Mouse (Mus musculus): ENCODE data around the gene Ugt1a1.
"Not testable (repeated sequence)": the region's sequence is repeated elsewhere in the genome, so short reads cannot be mapped to it uniquely, and the experiment has no call there.

The Ugt1a1 gene

DNA sequence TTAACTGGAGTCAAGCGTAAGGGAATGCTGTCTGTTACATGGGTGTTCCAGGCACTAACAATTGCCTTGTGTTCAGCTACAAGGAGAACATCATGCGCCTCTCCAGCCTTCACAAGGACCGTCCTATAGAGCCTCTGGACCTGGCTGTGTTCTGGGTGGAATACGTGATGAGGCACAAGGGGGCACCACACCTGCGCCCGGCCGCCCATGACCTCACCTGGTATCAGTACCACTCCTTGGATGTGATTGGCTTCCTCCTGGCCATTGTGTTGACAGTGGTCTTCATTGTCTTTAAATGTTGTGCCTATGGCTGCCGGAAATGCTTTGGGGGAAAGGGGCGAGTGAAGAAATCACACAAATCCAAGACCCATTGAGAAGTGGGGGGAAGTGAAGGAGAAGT lies 6.3 kb downstream of the Ugt1a1 start:
- peak in 1 of 2 experiments; percentile 32 for DNase-seq (ENCODE audit: low spot score in 2 of 2)

- no peak for DNase-seq (ENCODE audit: low spot score in 2 of 2)
These were observed 6.8 kb downstream of the Ugt1a1 start for GRCm38 (mm10) chr1:88218591-88218990.

DNA sequence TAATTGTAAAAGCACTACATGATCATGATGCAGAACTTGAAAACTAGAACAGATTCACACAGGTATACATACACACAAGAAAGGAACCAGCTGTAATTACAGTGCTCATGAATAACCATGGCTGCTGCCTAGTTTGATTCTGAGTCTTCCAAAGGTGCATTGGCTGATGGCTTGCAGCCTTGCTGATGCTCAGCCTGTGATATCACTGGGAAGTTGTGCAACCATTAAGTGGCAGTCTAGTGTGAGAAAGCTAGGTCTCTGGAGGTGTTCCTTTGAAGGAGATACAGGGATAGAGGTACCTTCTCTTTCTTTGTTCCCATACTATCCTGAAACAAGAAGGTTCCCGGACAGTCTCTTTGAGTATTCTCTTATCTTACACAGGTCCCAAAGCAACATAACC lies 7.3 kb downstream of the Ugt1a1 start:
- no peak for DNase-seq (ENCODE audit: low spot score in 2 of 2)

DNA sequence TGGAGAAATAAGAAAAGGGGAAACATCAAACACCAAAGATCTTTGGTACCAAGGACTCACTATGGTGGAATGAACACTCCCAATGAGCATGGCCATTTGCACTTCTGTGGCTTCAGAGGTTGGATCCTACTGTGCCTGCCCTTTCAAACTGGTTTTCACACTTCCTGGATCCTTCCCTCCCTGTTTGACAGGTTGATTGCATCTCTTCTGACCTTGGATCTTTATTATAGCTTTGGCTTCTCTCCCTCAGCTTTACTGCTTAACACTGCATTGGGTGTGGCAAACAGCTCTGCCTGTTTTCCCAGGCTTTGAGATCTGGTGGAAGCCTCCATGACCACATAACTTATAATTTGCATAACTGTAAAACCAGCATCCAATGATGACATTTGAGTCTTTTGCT lies 8.6 kb downstream of the Ugt1a1 start:
- DNase-seq (ENCODE audit: low spot score in 2 of 2), result peak in 1 of 2 experiments; percentile 14

GRCm38 (mm10) chr1:88222216-88222615 lies 10.5 kb downstream of the Ugt1a1 start:
- no peak for DNase-seq (ENCODE audit: low spot score in 2 of 2)

DNA sequence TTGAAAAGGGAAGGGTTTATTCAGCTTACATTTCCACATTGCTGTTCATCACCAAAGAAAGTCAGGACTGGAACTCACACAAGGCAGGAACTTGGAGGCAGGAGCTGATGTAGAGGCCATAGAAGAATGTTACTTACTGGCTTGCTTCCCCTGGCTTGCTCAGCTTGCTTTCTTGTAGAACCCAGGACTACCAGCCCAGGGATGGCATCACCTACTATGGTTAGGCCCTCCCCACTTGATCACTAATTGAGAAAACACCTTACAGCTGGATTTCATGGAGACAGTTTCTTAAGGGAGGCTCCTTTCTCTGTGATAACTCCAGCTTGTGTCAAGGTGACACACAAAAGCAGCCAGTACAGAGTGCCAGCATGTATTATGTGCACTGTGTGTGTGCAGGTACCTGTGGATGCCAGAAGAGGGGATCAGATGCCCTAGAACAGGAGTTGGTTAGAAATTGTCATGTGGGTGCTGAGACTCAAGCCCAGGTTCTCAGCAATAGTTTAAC lies 11.3 kb downstream of the Ugt1a1 start:
- DNase-seq (ENCODE audit: low spot score in 2 of 2), result not testable (repeated sequence)

- DNase-seq (ENCODE audit: low spot score in 2 of 2), result no peak
These were observed 11.8 kb downstream of the Ugt1a1 start for GRCm38 (mm10) chr1:88223591-88223990.

GRCm38 (mm10) chr1:88224029-88224776 lies 12.4 kb downstream of the Ugt1a1 start:
- DNase-seq (ENCODE audit: low spot score in 2 of 2), result no peak

GRCm38 (mm10) chr1:88225301-88225700 lies 13.5 kb downstream of the Ugt1a1 start:
- DNase-seq (ENCODE audit: low spot score in 2 of 2), result not testable (repeated sequence)

GRCm38 (mm10) chr1:88225741-88226140 lies 14.0 kb downstream of the Ugt1a1 start:
- DNase-seq (ENCODE audit: low spot score in 2 of 2), result no peak

- no peak for DNase-seq (ENCODE audit: low spot score in 2 of 2)
These were observed 15.1 kb downstream of the Ugt1a1 start, which contains the start of gene Mroh2a for GRCm38 (mm10) chr1:88226670-88227379. Mroh2a (plus strand) TSS chr1:88226986.

DNA sequence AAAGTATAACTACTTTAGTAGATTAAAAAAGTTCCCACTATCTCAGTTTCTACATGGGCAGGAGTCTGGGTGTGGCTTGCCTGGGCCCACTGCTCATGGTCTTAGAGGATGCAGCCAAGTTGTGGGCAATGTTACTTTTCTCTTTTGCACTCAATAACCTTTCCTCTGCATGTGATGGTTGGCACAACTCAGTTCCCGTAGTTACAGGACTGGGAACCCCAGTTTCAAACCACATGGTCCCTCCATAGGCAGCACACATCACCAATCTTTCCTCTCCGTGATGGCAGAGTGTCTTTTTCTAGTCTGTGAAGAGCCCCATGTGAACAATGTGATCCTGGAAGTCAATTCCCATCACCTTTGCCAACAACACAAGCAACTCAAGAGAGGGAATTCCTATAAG lies 15.7 kb downstream of the Ugt1a1 start:
- no peak for DNase-seq (ENCODE audit: low spot score in 2 of 2)

GRCm38 (mm10) chr1:88228121-88228520 lies 16.4 kb downstream of the Ugt1a1 start:
- peak in 1 of 2 experiments; percentile 31 for DNase-seq (ENCODE audit: low spot score in 2 of 2)

DNA sequence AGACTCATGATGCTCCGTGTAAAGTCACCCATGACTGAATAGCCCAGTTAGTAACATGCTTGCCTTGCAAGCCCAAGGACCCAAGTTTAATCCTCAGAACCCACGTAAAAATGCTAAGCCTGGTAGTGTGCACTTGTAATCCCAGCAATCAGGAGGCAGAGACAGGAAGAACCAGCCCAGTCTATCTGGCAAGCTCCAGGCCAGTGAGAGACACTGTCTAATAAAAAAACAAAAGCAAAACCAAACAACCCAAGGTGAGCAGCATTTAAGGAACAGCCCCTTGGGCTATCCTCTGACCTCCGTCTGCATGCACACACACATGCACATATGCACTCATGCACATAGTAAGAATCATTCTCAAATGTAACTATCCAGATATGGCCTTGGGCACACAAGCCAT lies 17.8 kb downstream of the Ugt1a1 start:
- peak in 1 of 2 experiments; percentile 17 for DNase-seq (ENCODE audit: low spot score in 2 of 2)

- peak in 1 of 2 experiments; percentile 22 for DNase-seq (ENCODE audit: low spot score in 2 of 2)
These were observed 18.2 kb downstream of the Ugt1a1 start for GRCm38 (mm10) chr1:88229986-88230385.

DNA sequence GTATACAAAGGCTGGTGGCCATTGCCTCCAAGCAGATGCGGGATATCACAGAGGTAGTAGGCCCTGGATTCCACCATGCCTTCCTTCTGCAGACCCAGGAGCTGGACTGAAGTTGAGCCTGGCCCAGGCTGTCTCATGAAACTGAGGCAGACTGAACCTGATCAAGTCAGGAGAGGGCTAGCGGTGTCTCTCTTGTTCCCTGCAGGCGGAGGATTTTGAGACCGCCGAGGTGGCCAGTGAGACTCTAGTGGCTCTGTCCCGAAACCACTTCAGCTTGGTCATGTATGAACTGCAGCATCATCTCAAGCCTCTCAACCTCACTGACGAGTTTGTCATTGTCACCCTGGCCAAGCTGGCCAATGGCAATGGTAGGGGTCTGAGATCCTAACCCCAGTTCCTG lies 18.7 kb downstream of the Ugt1a1 start:
- DNase-seq (ENCODE audit: low spot score in 2 of 2), result peak in 1 of 2 experiments; percentile 28

GRCm38 (mm10) chr1:88230981-88231802 lies 19.4 kb downstream of the Ugt1a1 start:
- DNase-seq (ENCODE audit: low spot score in 2 of 2), result peak in 1 of 2 experiments; percentile 15

DNA sequence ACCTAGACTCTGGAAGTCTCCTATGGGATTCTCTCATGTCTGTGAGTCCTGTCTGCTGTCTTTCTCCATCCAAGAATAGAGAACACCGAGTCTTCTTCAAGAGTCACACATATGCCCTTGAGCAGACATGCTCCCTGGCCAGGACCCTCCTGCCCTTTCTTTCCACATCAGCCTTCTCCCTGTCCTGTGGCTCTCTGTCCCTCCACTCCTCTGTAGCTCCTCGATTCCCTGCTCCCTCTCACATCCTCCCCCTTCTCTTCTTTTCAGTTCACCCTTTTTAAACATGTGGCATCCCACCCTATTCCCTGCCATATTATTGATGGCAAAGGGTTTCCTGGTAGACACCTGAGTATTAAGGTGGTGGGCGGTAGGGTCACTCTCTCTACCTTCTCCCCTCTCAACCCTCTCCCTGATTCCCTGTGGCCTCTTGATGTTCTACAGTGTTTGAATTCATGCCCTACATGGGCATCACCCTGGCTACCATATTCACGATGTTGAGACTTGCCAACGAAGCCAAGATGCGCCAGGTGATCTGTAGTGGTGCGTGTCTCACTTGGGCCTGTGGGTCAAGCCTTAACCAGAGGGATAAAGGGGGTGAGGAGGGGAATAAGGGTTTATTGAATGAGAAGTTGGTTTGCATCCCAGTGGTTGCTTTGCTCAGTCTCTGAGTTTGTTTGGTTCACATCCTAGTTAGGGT lies 20.2 kb downstream of the Ugt1a1 start:
- peak in 1 of 2 experiments; percentile 26 for DNase-seq (ENCODE audit: low spot score in 2 of 2)

DNA sequence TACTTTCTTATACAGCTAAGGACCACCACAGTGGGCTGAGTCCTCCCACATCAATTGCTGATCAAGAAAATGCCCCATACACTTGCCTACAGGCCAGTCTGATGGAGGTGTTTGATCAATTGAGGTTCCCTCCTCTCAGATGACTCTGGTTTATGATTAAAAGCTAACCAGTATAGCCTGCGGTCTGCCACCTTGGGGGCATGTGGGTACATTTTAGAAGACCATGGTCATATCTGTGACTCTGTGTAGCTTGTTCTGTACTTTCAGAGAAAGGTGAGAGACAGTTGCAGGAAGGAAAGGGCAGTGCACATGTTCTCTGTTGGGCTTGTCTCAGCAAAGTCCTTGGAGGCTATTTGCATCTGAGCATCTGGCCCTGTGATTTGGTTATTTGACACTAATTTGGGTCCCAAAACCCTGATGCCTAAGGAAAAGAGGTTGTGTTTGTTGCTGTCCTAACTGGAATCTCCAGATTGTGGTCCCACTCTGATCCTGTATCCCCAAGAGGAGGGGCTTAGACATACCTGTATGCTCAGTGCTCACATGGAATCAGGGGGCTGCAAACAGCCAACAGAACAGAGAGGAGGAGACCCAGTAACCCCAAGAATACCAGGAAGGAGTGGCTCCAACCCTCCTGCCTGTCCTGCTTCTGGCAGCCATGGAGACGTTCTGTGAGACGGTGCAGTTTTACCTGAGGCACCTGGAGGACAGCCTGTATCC lies 21.1 kb downstream of the Ugt1a1 start:
- peak in 1 of 2 experiments; percentile 25 for DNase-seq (ENCODE audit: low spot score in 2 of 2)

- no peak for DNase-seq (ENCODE audit: low spot score in 2 of 2)
These were observed 21.9 kb downstream of the Ugt1a1 start for GRCm38 (mm10) chr1:88233421-88234247.

All from spleen, postnatal 10 days (tissue).